Mouse (Mus musculus): ENCODE data around the gene Zfp566. TPM values are rescaled to one million over a fixed set of nuclear protein-coding genes. Genes with fewer than 3 reads are reported as not detected.
"Not testable (repeated sequence)": the region's sequence is repeated elsewhere in the genome, so short reads cannot be mapped to it uniquely, and the experiment has no call there.

Zfp566 gene
- polyA plus RNA-seq (2012; rRNA removed), result 4.4 and 6.8 TPM in 2 replicates

DNA sequence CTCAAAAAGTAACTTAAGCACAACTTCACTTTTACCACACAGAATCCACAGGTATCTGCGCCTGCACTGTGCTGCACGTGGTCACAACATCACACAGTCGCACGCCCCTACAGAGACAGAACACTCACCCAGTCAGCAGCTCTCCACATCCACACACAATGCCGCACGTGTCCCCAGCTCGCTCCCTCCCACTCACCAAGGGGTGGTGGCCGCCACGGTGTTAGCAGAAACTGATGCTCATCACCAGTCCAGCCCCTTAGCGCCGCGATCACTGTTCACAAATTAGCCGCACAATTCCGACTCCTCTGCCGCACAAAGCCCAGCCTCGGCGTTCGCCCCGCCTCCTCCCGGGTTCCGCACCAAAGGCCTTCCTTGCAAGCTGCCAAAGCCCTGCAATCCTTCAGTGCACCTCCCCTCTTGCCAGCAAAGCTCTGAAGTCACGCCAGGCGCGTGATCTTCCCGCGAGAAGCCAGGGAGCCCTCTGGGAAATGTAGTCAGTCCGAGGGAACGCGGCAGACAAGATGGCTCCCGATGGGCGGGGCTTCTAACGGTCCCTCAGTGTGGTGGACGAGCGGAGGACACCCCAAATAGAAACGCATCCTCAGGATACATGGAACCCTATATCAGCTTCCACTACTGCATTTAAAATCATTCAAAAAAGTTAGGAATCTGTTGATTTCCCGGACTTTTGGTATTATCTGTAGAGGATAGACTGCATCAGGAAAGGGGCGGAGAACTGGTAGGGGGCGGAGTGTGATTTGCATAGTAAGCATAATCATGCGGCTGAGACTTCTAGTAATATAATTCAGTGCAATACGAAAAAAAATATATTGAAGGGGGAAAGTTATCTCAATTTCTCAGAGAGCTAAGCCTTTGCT is at the start of gene Zfp566, which contains the start of gene Gm26920:
TSS of gene Zfp566 (minus strand) at position 436 of the 878 bp plus-strand sequence.
TSS of gene Gm26920 (minus strand) at position 319 of the 878 bp plus-strand sequence.
- H3K27ac ChIP-seq (ENCODE audit: control insufficient read depth, insufficient read depth, low read length), result peak within 1 kb of the TSS; percentile 1; the same call in 1 of the 2 replicates
- no peaks in the 10 kb centered on the region for H3K36me3 ChIP-seq (ENCODE audit: control insufficient read depth, insufficient read depth, low read length)
- no peaks in the 10 kb centered on the region for H3K27me3 ChIP-seq (ENCODE audit: control insufficient read depth, insufficient read depth, low read length)
- H3K4me3 ChIP-seq (ENCODE audit: control insufficient read depth, insufficient read depth, low read length), result peak within 1 kb of the TSS; percentile 55
- WGBS, result under 1% methylated on average over 40 of the region's 40 CpGs
- no peak for TF ChIP-seq CTCF (IDR thresholded peaks at IDR 0.05; ENCODE audit: borderline replicate concordance, control insufficient read depth, extremely low read depth, insufficient read depth, low read length, poor library complexity)
- peak; percentile 67 for TF ChIP-seq POLR2A (IDR thresholded peaks at IDR 0.05; ENCODE audit: control insufficient read depth, extremely low read depth, insufficient read depth, low read length, poor library complexity)
- H3K4me1 ChIP-seq (replicated peaks; ENCODE audit: control insufficient read depth, insufficient read depth, low read length), result peaks cover 12% of the 10 kb centered on the region
- DNase-seq, result peak; percentile 95

DNA sequence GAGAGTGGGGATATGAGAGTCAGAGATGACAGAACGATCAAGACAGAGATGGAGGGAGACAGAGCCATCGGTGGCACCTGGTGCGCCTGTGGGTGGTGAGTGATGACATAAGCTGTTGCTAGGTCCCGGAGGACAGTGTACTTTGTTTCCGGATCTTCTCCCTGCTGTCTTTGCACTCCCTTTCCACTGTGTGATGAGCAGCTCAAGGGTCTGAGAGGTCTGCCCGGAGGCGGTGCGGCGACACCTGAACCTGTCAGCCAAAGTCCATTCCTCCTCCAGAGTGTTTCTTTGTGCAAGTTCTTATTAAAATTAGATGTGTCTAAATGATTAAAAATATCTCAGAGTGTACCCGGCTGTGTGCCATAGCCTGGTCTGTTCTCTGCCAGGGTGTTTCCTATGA is 46.5 kb upstream of the Zfp566 start:
- H3K4me3 ChIP-seq (ENCODE audit: control insufficient read depth, insufficient read depth, low read length), result no peak overlapping the region
- H3K27ac ChIP-seq (ENCODE audit: control insufficient read depth, insufficient read depth, low read length), result no peak overlapping the region
- no peak for TF ChIP-seq POLR2A (IDR thresholded peaks at IDR 0.05; ENCODE audit: control insufficient read depth, extremely low read depth, insufficient read depth, low read length, poor library complexity)
- TF ChIP-seq CTCF (IDR thresholded peaks at IDR 0.05; ENCODE audit: borderline replicate concordance, control insufficient read depth, extremely low read depth, insufficient read depth, low read length, poor library complexity), result no peak
- WGBS, result 97% methylated on average over 10 of the region's 10 CpGs
- H3K36me3 ChIP-seq (ENCODE audit: control insufficient read depth, insufficient read depth, low read length), result peaks cover 36% of the 10 kb centered on the region
- H3K27me3 ChIP-seq (ENCODE audit: control insufficient read depth, insufficient read depth, low read length), result no peaks in the 10 kb centered on the region
- H3K4me1 ChIP-seq (replicated peaks; ENCODE audit: control insufficient read depth, insufficient read depth, low read length), result no peaks in the 10 kb centered on the region
- DNase-seq, result no peak

DNA sequence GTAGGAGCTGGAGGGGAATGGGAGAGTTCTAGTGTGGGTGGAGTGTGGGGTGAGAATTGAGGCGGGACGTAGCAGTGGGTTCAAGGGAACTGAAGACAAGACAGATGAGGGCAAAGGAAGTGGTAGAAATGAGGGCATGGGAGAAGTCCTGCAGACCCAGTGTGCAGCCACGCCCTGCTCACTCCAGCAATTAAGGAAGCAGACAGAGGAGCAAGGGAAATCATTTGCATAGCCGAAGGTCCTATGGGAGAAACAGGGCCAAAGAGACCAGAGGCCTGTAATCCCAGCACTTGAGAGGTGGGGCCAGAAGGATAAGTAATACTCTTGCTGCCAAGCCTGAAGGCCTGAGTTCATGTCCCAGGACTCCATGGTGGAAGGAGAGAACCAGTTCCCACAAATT is 42.1 kb upstream of the Zfp566 start:
- no peak overlapping the region for H3K4me3 ChIP-seq (ENCODE audit: control insufficient read depth, insufficient read depth, low read length)
- H3K4me1 ChIP-seq (replicated peaks; ENCODE audit: control insufficient read depth, insufficient read depth, low read length), result no peaks in the 10 kb centered on the region
- H3K27me3 ChIP-seq (ENCODE audit: control insufficient read depth, insufficient read depth, low read length), result no peaks in the 10 kb centered on the region
- no peak for TF ChIP-seq POLR2A (IDR thresholded peaks at IDR 0.05; ENCODE audit: control insufficient read depth, extremely low read depth, insufficient read depth, low read length, poor library complexity)
- TF ChIP-seq CTCF (IDR thresholded peaks at IDR 0.05; ENCODE audit: borderline replicate concordance, control insufficient read depth, extremely low read depth, insufficient read depth, low read length, poor library complexity), result no peak
- peaks cover 65% of the 10 kb centered on the region for H3K36me3 ChIP-seq (ENCODE audit: control insufficient read depth, insufficient read depth, low read length)
- DNase-seq, result no peak
- no peak overlapping the region for H3K27ac ChIP-seq (ENCODE audit: control insufficient read depth, insufficient read depth, low read length)
- 92% methylated on average over 4 of the region's 4 CpGs for WGBS

DNA sequence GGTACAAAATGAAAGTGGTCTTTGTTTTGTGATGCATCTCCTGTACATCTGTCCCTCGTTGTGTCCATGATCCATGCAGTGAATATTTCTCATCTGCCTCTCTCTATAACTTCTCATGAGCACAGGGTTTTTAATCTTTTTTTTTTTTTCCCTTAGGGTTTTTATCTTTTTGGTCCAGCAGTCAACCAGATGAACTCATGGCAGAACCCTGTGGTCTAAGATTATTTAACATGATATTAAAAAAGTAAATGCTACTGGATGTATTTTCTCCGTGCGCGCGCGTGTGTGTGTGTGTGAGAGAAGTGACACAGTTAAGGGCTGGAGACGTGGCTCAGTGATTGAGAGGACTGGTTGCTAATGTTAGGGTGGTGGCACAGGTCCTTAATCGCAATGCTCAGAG is 39.6 kb upstream of the Zfp566 start:
- Histone ChIP-seq H3K27ac (ENCODE audit: control insufficient read depth, insufficient read depth, low read length) (no peak overlapping the region), H3K4me1 (replicated peaks; ENCODE audit: control insufficient read depth, insufficient read depth, low read length) (no peaks in the 10 kb centered on the region), H3K36me3 (ENCODE audit: control insufficient read depth, insufficient read depth, low read length) (peaks cover 67% of the 10 kb centered on the region), H3K4me3 (ENCODE audit: control insufficient read depth, insufficient read depth, low read length) (no peak overlapping the region), H3K27me3 (ENCODE audit: control insufficient read depth, insufficient read depth, low read length) (no peaks in the 10 kb centered on the region)
- no peak for DNase-seq
- WGBS, result 98% methylated on average over 8 of the region's 8 CpGs
- TF ChIP-seq POLR2A (IDR thresholded peaks at IDR 0.05; ENCODE audit: control insufficient read depth, extremely low read depth, insufficient read depth, low read length, poor library complexity), result no peak

DNA sequence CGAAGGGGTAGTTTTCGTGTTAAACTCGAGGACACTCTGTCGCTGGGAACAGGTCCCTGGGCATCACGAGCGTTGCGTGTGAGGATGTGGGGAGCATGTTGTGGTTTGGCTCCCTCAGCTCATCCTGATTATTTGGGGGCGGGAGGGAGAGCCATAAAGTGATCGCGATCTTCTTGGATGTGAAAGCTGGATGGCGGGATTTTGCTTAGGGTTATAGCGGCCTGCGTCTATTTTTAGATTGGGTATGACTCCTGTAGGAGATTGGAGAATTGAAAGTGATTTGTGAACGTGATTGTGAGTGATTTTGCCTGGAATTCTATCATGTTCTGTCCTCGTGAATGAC is 31.8 kb upstream of the Zfp566 start:
- peak overlapping the region; percentile 92 for H3K4me3 ChIP-seq (ENCODE audit: control insufficient read depth, insufficient read depth, low read length)
- H3K27ac ChIP-seq (ENCODE audit: control insufficient read depth, insufficient read depth, low read length), result no peak overlapping the region
- no peaks in the 10 kb centered on the region for H3K27me3 ChIP-seq (ENCODE audit: control insufficient read depth, insufficient read depth, low read length)
- H3K36me3 ChIP-seq (ENCODE audit: control insufficient read depth, insufficient read depth, low read length), result peaks cover 9% of the 10 kb centered on the region
- H3K4me1 ChIP-seq (replicated peaks; ENCODE audit: control insufficient read depth, insufficient read depth, low read length), result peaks cover 5% of the 10 kb centered on the region
- TF ChIP-seq CTCF (IDR thresholded peaks at IDR 0.05; ENCODE audit: borderline replicate concordance, control insufficient read depth, extremely low read depth, insufficient read depth, low read length, poor library complexity) (no peak), POLR2A (IDR thresholded peaks at IDR 0.05; ENCODE audit: control insufficient read depth, extremely low read depth, insufficient read depth, low read length, poor library complexity) (no peak)
- under 1% methylated on average over 15 of the region's 15 CpGs for WGBS
- DNase-seq, result no peak

DNA sequence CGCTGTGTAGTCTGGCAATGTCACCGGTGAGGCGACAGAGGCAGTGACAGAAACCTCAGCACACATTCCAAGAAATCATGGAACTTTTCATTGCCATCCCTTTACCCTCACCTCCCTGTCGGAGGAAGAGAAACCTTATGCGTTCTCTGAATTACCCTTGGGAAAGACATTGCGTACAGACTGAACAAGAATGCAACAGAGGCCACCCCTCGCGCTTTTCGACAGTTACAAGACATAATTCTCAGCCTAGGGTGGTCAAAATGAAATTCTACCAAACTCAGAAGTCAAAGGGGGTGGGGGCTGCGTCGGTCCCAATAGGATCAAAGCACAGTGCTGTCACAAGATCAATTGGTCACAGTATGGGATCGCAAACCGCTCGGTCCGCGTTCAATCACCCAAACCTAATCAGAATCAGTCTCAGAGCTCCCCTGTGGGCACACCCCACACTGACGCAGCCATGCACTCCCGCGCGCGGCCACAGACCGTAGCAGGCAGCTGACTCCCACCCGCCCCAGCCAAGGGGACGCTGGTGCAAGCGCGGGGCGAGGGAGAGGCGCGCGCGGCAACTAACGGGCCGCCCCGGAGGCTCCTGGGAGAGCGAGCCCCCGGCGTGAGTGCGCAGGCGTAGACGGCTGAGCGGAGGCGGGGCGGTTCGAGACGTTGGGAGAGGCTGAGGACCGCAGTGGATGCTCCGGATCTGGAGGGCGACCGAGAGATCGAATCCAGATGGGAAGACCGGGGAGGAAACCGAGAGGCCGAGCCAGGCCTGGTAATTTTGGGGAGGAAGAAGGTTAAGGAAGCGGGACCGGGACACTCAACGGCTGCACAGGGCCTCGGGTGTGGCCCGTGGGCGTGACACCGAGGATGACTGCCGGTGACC is 31.2 kb upstream of the Zfp566 start, which contains the start of gene Zfp382:
TSS of gene Zfp382 (plus strand) at position 635 of the 880 bp plus-strand sequence.
- Histone ChIP-seq H3K4me3 (ENCODE audit: control insufficient read depth, insufficient read depth, low read length) (peak within 1 kb of the TSS; percentile 92), H3K4me1 (replicated peaks; ENCODE audit: control insufficient read depth, insufficient read depth, low read length) (peaks cover 5% of the 10 kb centered on the region), H3K27me3 (ENCODE audit: control insufficient read depth, insufficient read depth, low read length) (no peaks in the 10 kb centered on the region), H3K27ac (ENCODE audit: control insufficient read depth, insufficient read depth, low read length) (0 out of 2 replicates have a peak within 1 kb of the TSS, but pooled peaks have one; percentile 9), H3K36me3 (ENCODE audit: control insufficient read depth, insufficient read depth, low read length) (peaks cover 4% of the 10 kb centered on the region)
- DNase-seq, result peak; percentile 92
- TF ChIP-seq POLR2A (IDR thresholded peaks at IDR 0.05; ENCODE audit: control insufficient read depth, extremely low read depth, insufficient read depth, low read length, poor library complexity), result peak; percentile 92
- peak; percentile 62; the same call in 1 of the 2 replicates for TF ChIP-seq CTCF (IDR thresholded peaks at IDR 0.05; ENCODE audit: borderline replicate concordance, control insufficient read depth, extremely low read depth, insufficient read depth, low read length, poor library complexity)
- under 1% methylated on average over 61 of the region's 61 CpGs for WGBS

DNA sequence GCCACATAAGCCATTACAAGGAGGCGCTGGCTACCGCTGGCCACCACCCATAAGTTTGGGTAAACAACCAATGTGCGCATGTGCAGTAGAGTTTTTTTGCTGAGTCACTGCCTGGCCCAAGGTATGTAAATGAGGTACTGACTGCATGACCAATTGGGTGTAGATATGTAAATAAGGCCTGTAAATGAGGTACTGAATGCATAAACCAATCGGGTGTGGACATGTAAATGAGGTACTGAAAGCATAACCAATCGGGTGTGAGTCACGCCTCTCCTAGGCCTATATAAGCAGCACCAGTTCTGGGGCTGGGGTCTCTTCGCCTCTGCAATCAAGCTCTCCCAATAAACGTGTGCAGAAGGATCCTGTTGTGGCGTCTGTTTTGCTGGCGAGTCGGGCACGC is 27.6 kb upstream of the Zfp566 start:
- not testable (repeated sequence) for H3K36me3 ChIP-seq (ENCODE audit: control insufficient read depth, insufficient read depth, low read length)
- 97% methylated on average over 12 of the region's 12 CpGs for WGBS

More for the DNA sequence above, 27.6 kb upstream of the Zfp566 start:
- H3K27me3 ChIP-seq (ENCODE audit: control insufficient read depth, insufficient read depth, low read length); H3K4me1 ChIP-seq (replicated peaks; ENCODE audit: control insufficient read depth, insufficient read depth, low read length); DNase-seq; H3K4me3 ChIP-seq (ENCODE audit: control insufficient read depth, insufficient read depth, low read length); H3K27ac ChIP-seq (ENCODE audit: control insufficient read depth, insufficient read depth, low read length): not testable (repeated sequence)
